Mouse (Mus musculus) E14TG2a.4 (cell line): ENCODE results near the gene Map2k7.

Experiments
- H3K27me3 ChIP-seq: 2 replicates; pipeline ENCODE4 v1.6.1; 2014; ENCODE audit warnings: low read length, control low read depth; ENCODE audit not compliant: insufficient read depth
- H3K36me3 ChIP-seq: 2 replicates; pipeline ENCODE4 v1.6.1; 2014; ENCODE audit warnings: low read length, control low read depth; ENCODE audit not compliant: insufficient read depth
- H3K4me1 ChIP-seq: replicated peaks from 2 replicates; pipeline ENCODE4 v1.6.1; 2014; ENCODE audit warnings: low read depth, low read length, control low read depth
- H3K4me3 ChIP-seq: replicated peaks from 2 replicates; pipeline ENCODE4 v1.5.1; 2014; ENCODE audit warnings: mild to moderate bottlenecking, low read length
- H3K9me3 ChIP-seq: 2 replicates; pipeline ENCODE4 v1.6.1; 2014; ENCODE audit warnings: low read length, control low read depth
- CTCF ChIP-seq: conservative IDR thresholded peaks from 2 replicates; pipeline ENCODE4 v1.5.1; 2014; ENCODE audit warnings: low read length
- NANOG ChIP-seq: IDR thresholded peaks from 2 replicates; pipeline ENCODE4 v1.6.1; 2014; ENCODE audit warnings: borderline replicate concordance, low read length, mixed read lengths
- POU5F1 ChIP-seq: IDR thresholded peaks from 2 replicates; pipeline ENCODE4 v1.6.1; 2014; ENCODE audit warnings: low read length, borderline replicate concordance

Gene Map2k7

GRCm38 (mm10) chr8:4206182-4207015, 32.1 kb upstream of the Map2k7 start:
- Histone ChIP-seq H3K27me3 (peaks cover 100% of the 10 kb centered on the region), H3K9me3 (peaks cover 15% of the 10 kb centered on the region), H3K4me3 (peak overlapping the region; percentile 71), H3K36me3 (no peaks in the 10 kb centered on the region), H3K4me1 (peaks cover 38% of the 10 kb centered on the region)
- no peak for TF ChIP-seq NANOG
- TF ChIP-seq CTCF: no peak

- TF ChIP-seq CTCF (no peak), NANOG (no peak), POU5F1 (no peak)
- Histone ChIP-seq H3K4me1 (peaks cover 36% of the 10 kb centered on the region), H3K4me3 (peak overlapping the region; percentile 71; the same call in 1 of the 2 replicates), H3K27me3 (peaks cover 97% of the 10 kb centered on the region), H3K9me3 (peaks cover 15% of the 10 kb centered on the region), H3K36me3 (no peaks in the 10 kb centered on the region)
These were observed 31.6 kb upstream of the Map2k7 start for GRCm38 (mm10) chr8:4207016-4207350.

- TF ChIP-seq POU5F1: no peak
- TF ChIP-seq NANOG: no peak
- no peak for TF ChIP-seq CTCF
These were observed 27.4 kb upstream of the Map2k7 start for GRCm38 (mm10) chr8:4211097-4211496.

GRCm38 (mm10) chr8:4212809-4213209, 25.7 kb upstream of the Map2k7 start:
- TF ChIP-seq NANOG (no peak), POU5F1 (no peak), CTCF (no peak)

More at GRCm38 (mm10) chr8:4211097-4211496, 27.4 kb upstream of the Map2k7 start:
- H3K9me3 ChIP-seq: peaks cover 15% of the 10 kb centered on the region
- no peaks in the 10 kb centered on the region for H3K36me3 ChIP-seq
- no peak overlapping the region for H3K4me3 ChIP-seq
- peaks cover 90% of the 10 kb centered on the region for H3K27me3 ChIP-seq
- H3K4me1 ChIP-seq: peaks cover 53% of the 10 kb centered on the region

GRCm38 (mm10) chr8:4213210-4214005, 25.1 kb upstream of the Map2k7 start:
- TF ChIP-seq CTCF (no peak), POU5F1 (no peak), NANOG (no peak)
- Histone ChIP-seq H3K9me3 (peaks cover 15% of the 10 kb centered on the region), H3K4me1 (peaks cover 47% of the 10 kb centered on the region), H3K4me3 (peak overlapping the region; percentile 61), H3K27me3 (peaks cover 84% of the 10 kb centered on the region), H3K36me3 (no peaks in the 10 kb centered on the region)

More at GRCm38 (mm10) chr8:4212809-4213209, 25.7 kb upstream of the Map2k7 start:
- Histone ChIP-seq H3K4me3 (peak overlapping the region; percentile 61), H3K4me1 (peaks cover 47% of the 10 kb centered on the region), H3K9me3 (peaks cover 15% of the 10 kb centered on the region), H3K27me3 (peaks cover 85% of the 10 kb centered on the region), H3K36me3 (no peaks in the 10 kb centered on the region)

GRCm38 (mm10) chr8:4214006-4214980, 24.2 kb upstream of the Map2k7 start:
- no peaks in the 10 kb centered on the region for H3K36me3 ChIP-seq
- H3K4me1 ChIP-seq: peaks cover 47% of the 10 kb centered on the region
- H3K4me3 ChIP-seq: peak overlapping the region; percentile 61
- peaks cover 10% of the 10 kb centered on the region for H3K9me3 ChIP-seq
- TF ChIP-seq NANOG (no peak), CTCF (no peak), POU5F1 (no peak)
- H3K27me3 ChIP-seq: peaks cover 78% of the 10 kb centered on the region

GRCm38 (mm10) chr8:4216296-4216695, 22.2 kb upstream of the Map2k7 start:
- Histone ChIP-seq H3K4me3 (peak overlapping the region; percentile 87), H3K36me3 (no peaks in the 10 kb centered on the region), H3K27me3 (peaks cover 67% of the 10 kb centered on the region), H3K4me1 (peaks cover 38% of the 10 kb centered on the region), H3K9me3 (no peaks in the 10 kb centered on the region)
- no peak for TF ChIP-seq CTCF
- TF ChIP-seq NANOG: no peak
- no peak for TF ChIP-seq POU5F1
